Comparison of ENCODE assay signal across 8 mouse cellular contexts in genomic region chr1:156203961-156204655, GRCm38 (mm10). TPM values are rescaled to one million over a fixed set of nuclear protein-coding genes. Genes with fewer than 3 reads are reported as not detected.
DNase-seq lines count a peak whose midpoint lies in the region; ATAC-seq and TF ChIP-seq lines count a peak whose summit lies in the region.

No protein-coding gene starts in this region.

- DNase-seq in heart, adult 8-10 months (ENCODE audit: low spot score) = no peak
- no peak for DNase-seq in ES-E14 (ENCODE audit: low read depth, low spot score)
- DNase-seq in midbrain, embryonic 10.5 days (ENCODE audit: low spot score) = peak; percentile 24
- DNase-seq in frontal cortex, postnatal 10 days (ENCODE audit: low spot score in 2 of 2) = no peak
- DNase-seq in spleen, postnatal 4 days (ENCODE audit: low spot score in 2 of 2) = no peak
- DNase-seq in urinary bladder, postnatal 10 days (ENCODE audit: low spot score) = no peak

- H3K9ac ChIP-seq in heart, embryonic 11.5 days (ENCODE audit: low read depth, low read length) = peak overlapping the region; percentile 68
- peak overlapping the region; percentile 65 for H3K9ac ChIP-seq in ES-E14 (ENCODE audit: insufficient read depth, low read depth, low read length, poor library complexity, severe bottlenecking)
- peak overlapping the region; percentile 60 for H3K9ac ChIP-seq in hindbrain, embryonic 12.5 days

- H3K4me2 ChIP-seq in heart, embryonic 11.5 days = peak overlapping the region; percentile 92
- peak overlapping the region; percentile 78 for H3K4me2 ChIP-seq in hindbrain, embryonic 12.5 days (replicated peaks)

- H3K27me3 ChIP-seq in heart, embryonic 11.5 days (ENCODE audit: control insufficient read depth, insufficient read depth, low read length) = peaks cover 38% of the 10 kb centered on the region
- peaks cover 53% of the 10 kb centered on the region for H3K27me3 ChIP-seq in hindbrain, embryonic 12.5 days
- peaks cover 69% of the 10 kb centered on the region for H3K27me3 ChIP-seq in midbrain, embryonic 10.5 days (ENCODE audit: low read depth, poor library complexity, severe bottlenecking)

- H3K27ac ChIP-seq in heart, embryonic 11.5 days (ENCODE audit: low read depth, low read length) = no peak overlapping the region
- H3K27ac ChIP-seq in ES-E14 (ENCODE audit: insufficient read depth, low read depth, low read length, poor library complexity, severe bottlenecking) = no peak overlapping the region
- H3K27ac ChIP-seq in hindbrain, embryonic 12.5 days = no peak overlapping the region
- H3K27ac ChIP-seq in midbrain, embryonic 10.5 days (replicated peaks) = peak overlapping the region; percentile 85

- peaks cover 17% of the 10 kb centered on the region; the same call in 1 of the 2 replicates for H3K4me1 ChIP-seq in heart, embryonic 11.5 days (ENCODE audit: control insufficient read depth, insufficient read depth, low read length)
- H3K4me1 ChIP-seq in ES-E14 (ENCODE audit: control insufficient read depth in 2 of 2, insufficient read depth in 2 of 2, low read length in 2 of 2, poor library complexity in 1 of 2) = no peaks in the 10 kb centered on the region; a peak in 1 of 4 replicates
- peaks cover 24% of the 10 kb centered on the region for H3K4me1 ChIP-seq in hindbrain, embryonic 12.5 days
- H3K4me1 ChIP-seq in midbrain, embryonic 10.5 days = peaks cover 35% of the 10 kb centered on the region

- 3% methylated on average over 18 of the region's 18 CpGs for WGBS in heart, embryonic 11.5 days (ENCODE audit: insufficient replicate concordance)
- 4% methylated on average over 18 of the region's 18 CpGs for WGBS in hindbrain, embryonic 12.5 days
- WGBS in midbrain, embryonic 10.5 days = 3% methylated on average over 18 of the region's 18 CpGs

- peak overlapping the region; percentile 55 for H3K4me3 ChIP-seq in heart, embryonic 11.5 days (ENCODE audit: low read depth, low read length)
- peak overlapping the region; percentile 63 to 80 for H3K4me3 ChIP-seq in ES-E14 (ENCODE audit: insufficient read depth in 1 of 2, low read depth in 1 of 2, low read length in 2 of 2, poor library complexity in 1 of 2, severe bottlenecking in 1 of 2)
- H3K4me3 ChIP-seq in hindbrain, embryonic 12.5 days = peak overlapping the region; percentile 47
- H3K4me3 ChIP-seq in midbrain, embryonic 10.5 days = peak overlapping the region; percentile 67

- H3K9me3 ChIP-seq in heart, embryonic 11.5 days (replicated peaks; ENCODE audit: control insufficient read depth, low read length) = no peaks in the 10 kb centered on the region
- no peaks in the 10 kb centered on the region for H3K9me3 ChIP-seq in ES-E14 (ENCODE audit: control insufficient read depth, insufficient read depth, low read depth, low read length)
- no peaks in the 10 kb centered on the region for H3K9me3 ChIP-seq in hindbrain, embryonic 12.5 days (replicated peaks)
- H3K9me3 ChIP-seq in midbrain, embryonic 10.5 days (replicated peaks) = 0 out of 2 replicates have a peak, but pooled peaks cover 4% of the 10 kb centered on the region

- H3K36me3 ChIP-seq in heart, embryonic 11.5 days (ENCODE audit: control insufficient read depth, insufficient read depth, low read length) = no peaks in the 10 kb centered on the region
- H3K36me3 ChIP-seq in ES-E14 (ENCODE audit: control insufficient read depth, insufficient read depth, low read length, poor library complexity, severe bottlenecking) = no peaks in the 10 kb centered on the region
- H3K36me3 ChIP-seq in hindbrain, embryonic 12.5 days = no peaks in the 10 kb centered on the region
- no peaks in the 10 kb centered on the region for H3K36me3 ChIP-seq in midbrain, embryonic 10.5 days

- in situ Hi-C loops in ES-E14 (cut with MboI; ENCODE audit: low sequenced_read_pairs in 2 of 2, unreplicated experiment in 2 of 2) = no loop called here

- peak; percentile 36 for ATAC-seq in heart, embryonic 11.5 days (replicated peaks; ENCODE audit: insufficient number of reproducible peaks, low FRiP score, low TSS enrichment)
- 0 out of 2 replicates have a peak, but pooled peaks have one; percentile 6 for ATAC-seq in hindbrain, embryonic 12.5 days (ENCODE audit: low FRiP score)

TF ChIP-seq in ES-E14, 5 proteins besides CTCF, POLR2A, EP300 and RAD21:
- TF ChIP-seq HCFC1 (IDR thresholded peaks at IDR 0.05; ENCODE audit: borderline replicate concordance, insufficient read depth, low read length) (no peak), MAFK (IDR thresholded peaks at IDR 0.05; ENCODE audit: insufficient read depth, low read depth, low read length) (no peak), ZNF384 (IDR thresholded peaks at IDR 0.05; ENCODE audit: low read depth, low read length) (no peak), ZC3H11A (IDR thresholded peaks at IDR 0.05; ENCODE audit: borderline replicate concordance, low read depth, low read length) (no peak), CHD2 (IDR thresholded peaks at IDR 0.05; ENCODE audit: low read depth, low read length) (no peak)

RNA-seq across cellular contexts. Expression of gene Fam163a, which starts 0.7 kb away (rescaled TPM):
- 2.0 and 2.9 TPM in 2 replicates for polyA plus RNA-seq in heart, embryonic 11.5 days (2014; fragmentation: Nextera tagmentation; extraction: Ambion mirVana)
- under 1 TPM; 0.05 to 0.19 (median 0.09) TPM for total RNA-seq in heart, adult 8-10 months (2022)
- 0.09 and 0.11 TPM in 2 replicates for total RNA-seq in ES-E14 (2012; rRNA removed)
- 6.4 and 7.9 TPM in 2 replicates for polyA plus RNA-seq in hindbrain, embryonic 12.5 days (2016; fragmentation: Nextera tagmentation; extraction: Ambion mirVana)
- 4.5 and 7.2 TPM in 2 replicates for polyA plus RNA-seq in midbrain, embryonic 10.5 days (2016; fragmentation: Nextera tagmentation; extraction: Ambion mirVana)
